Mouse (Mus musculus) thymus, postnatal 10 days (tissue): ENCODE data around the gene Pak1.

Experiments used
- DNase-seq, 2 experiments: peaks; one replicate each; pipeline ENCODE4 v3.0.0; 2021; ENCODE audit warnings: low spot score in 2 of 2

Gene Pak1

GRCm38 (mm10) chr7:97788190-97788668, at the start of gene Pak1:
Pak1 (plus strand) TSS chr7:97788541.
- peak; percentile 65 to 67 for DNase-seq

GRCm38 (mm10) chr7:97740948-97741347, 47.4 kb upstream of the Pak1 start:
- DNase-seq, result no peak

- DNase-seq, result no peak
Measured at GRCm38 (mm10) chr7:97741756-97742291, 46.5 kb upstream of the Pak1 start.

GRCm38 (mm10) chr7:97745299-97745698, 43.0 kb upstream of the Pak1 start:
- DNase-seq, result peak in 1 of 2 experiments; percentile 73

GRCm38 (mm10) chr7:97747176-97747707, 41.1 kb upstream of the Pak1 start:
- DNase-seq, result no peak

- peak; percentile 76 to 85 for DNase-seq
Measured at GRCm38 (mm10) chr7:97747787-97748497, 40.4 kb upstream of the Pak1 start.

GRCm38 (mm10) chr7:97748527-97749206, 39.7 kb upstream of the Pak1 start:
- DNase-seq, result no peak

GRCm38 (mm10) chr7:97749207-97750190, 38.8 kb upstream of the Pak1 start:
- DNase-seq, result peak in 1 of 2 experiments; percentile 49

- DNase-seq, result no peak
Measured at GRCm38 (mm10) chr7:97756967-97757881, 31.1 kb upstream of the Pak1 start.

- no peak for DNase-seq
Measured at GRCm38 (mm10) chr7:97764591-97764990, 23.8 kb upstream of the Pak1 start.

- DNase-seq, result no peak
Measured at GRCm38 (mm10) chr7:97765181-97765962, 23.0 kb upstream of the Pak1 start.

- no peak for DNase-seq
Measured at GRCm38 (mm10) chr7:97765963-97766347, 22.4 kb upstream of the Pak1 start.

- DNase-seq, result no peak
Measured at GRCm38 (mm10) chr7:97766406-97767166, 21.8 kb upstream of the Pak1 start.

GRCm38 (mm10) chr7:97767841-97768240, 20.5 kb upstream of the Pak1 start:
- no peak for DNase-seq

GRCm38 (mm10) chr7:97769020-97769419, 19.3 kb upstream of the Pak1 start:
- no peak for DNase-seq

- DNase-seq, result no peak
Measured at GRCm38 (mm10) chr7:97770841-97771620, 17.3 kb upstream of the Pak1 start.

- no peak for DNase-seq
Measured at GRCm38 (mm10) chr7:97775380-97775779, 13.0 kb upstream of the Pak1 start.

- DNase-seq, result no peak
Measured at GRCm38 (mm10) chr7:97775923-97776322, 12.4 kb upstream of the Pak1 start.
